Mouse (Mus musculus) embryonic fibroblast, embryonic 13.5 days (primary cell): Measurements from ENCODE around the gene U2surp.

Experiments
- CTCF ChIP-seq: IDR thresholded peaks from 2 replicates; pipeline ENCODE4 v1.5.1; 2011; ENCODE audit warnings: mild to moderate bottlenecking, control low read depth, low read length, moderate library complexity, borderline replicate concordance; ENCODE audit not compliant: insufficient read depth
- POLR2A ChIP-seq: IDR thresholded peaks from 2 replicates; pipeline ENCODE4 v1.6.1; 2011; ENCODE audit warnings: low read depth, mild to moderate bottlenecking, control low read depth, low read length, moderate library complexity

DNA sequence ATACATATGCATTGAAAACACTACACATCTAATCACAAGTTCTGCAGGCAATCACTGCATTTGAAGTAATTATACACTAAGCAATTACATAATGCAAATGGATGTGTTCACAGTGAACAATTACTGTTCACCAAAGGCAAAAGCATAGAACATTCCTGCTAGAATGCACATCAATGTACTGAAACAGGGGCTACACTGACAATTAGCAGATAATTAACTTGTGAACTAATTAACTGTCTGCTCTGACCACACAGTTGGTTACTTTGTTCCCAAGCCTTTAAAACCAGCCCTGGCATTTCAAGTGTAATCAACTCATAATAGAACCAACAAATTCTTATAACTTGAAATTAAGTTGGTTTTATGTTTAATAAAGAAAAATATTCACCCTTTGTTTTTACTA lies 22.9 kb downstream of the U2surp start:
- no peak for TF ChIP-seq CTCF
- TF ChIP-seq POLR2A: no peak
